Mouse (Mus musculus): ENCODE results near the gene Gabra4.

DNA sequence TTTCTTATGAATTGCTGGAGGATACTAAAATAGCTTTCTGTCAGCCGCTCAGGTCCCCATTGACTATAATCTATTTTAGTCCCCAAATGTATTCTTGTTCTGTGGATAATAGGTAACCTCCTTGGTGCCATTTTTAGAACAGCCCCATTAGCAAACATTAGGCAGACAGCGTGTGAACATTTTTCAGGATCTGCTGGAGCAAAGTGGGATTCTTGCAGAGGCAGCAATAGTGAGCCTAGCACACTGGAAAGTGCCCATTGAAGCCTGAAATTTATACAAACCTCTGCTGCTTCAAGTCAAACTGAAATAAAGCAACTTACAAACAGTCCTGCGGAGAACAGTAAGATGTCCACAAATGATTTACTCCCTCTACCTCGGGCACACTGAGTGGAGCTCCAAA is 51.2 kb downstream of the Gabra4 start:
- TF ChIP-seq CTCF (IDR thresholded peaks at IDR 0.05; ENCODE audit: low read depth, low read length): no peak
- no peak for TF ChIP-seq POLR2A (IDR thresholded peaks at IDR 0.05; ENCODE audit: borderline replicate concordance, low read depth, low read length)

Measured in bone marrow macrophage, adult 2 months (primary cell).